Mouse (Mus musculus): ENCODE measurements around the gene Tspan1. TPM values are rescaled to one million over a fixed set of nuclear protein-coding genes. Genes with fewer than 3 reads are reported as not detected.

The Tspan1 gene
- polyA plus RNA-seq, 1 experiment from 2014 or later: 131 TPM

GRCm38 (mm10) chr4:116150156-116150861 lies 17.1 kb downstream of the Tspan1 start:
- peak overlapping the region; percentile 71 for H3K4me2 ChIP-seq (replicated peaks; ENCODE audit: low read depth, low read length)
- ATAC-seq: peak; percentile 97
- H3K9me3 ChIP-seq (ENCODE audit: low read length): no peaks in the 10 kb centered on the region
- H3K36me3 ChIP-seq (ENCODE audit: insufficient read depth, low read length): peaks cover 18% of the 10 kb centered on the region
- DNase-seq (ENCODE audit: low spot score): peak; percentile 88
- H3K4me3 ChIP-seq (ENCODE audit: low read depth, low read length): peak overlapping the region; percentile 74
- no peaks in the 10 kb centered on the region for H3K27me3 ChIP-seq (replicated peaks; ENCODE audit: insufficient read depth, low read length)
- under 1% methylated on average over 52 of the region's 73 CpGs for WGBS
- H3K9ac ChIP-seq (replicated peaks; ENCODE audit: low read depth): peak overlapping the region; percentile 90
- H3K4me1 ChIP-seq (ENCODE audit: insufficient read depth, low read depth, low read length): peaks cover 10% of the 10 kb centered on the region; the same call in 1 of the 2 replicates
- peak overlapping the region; percentile 90 for H3K27ac ChIP-seq (ENCODE audit: low read length)
- TF ChIP-seq CTCF (IDR thresholded peaks at IDR 0.05) (no peak), EP300 (IDR thresholded peaks at IDR 0.05) (no peak)

GRCm38 (mm10) chr4:116149812-116150155 lies 17.6 kb downstream of the Tspan1 start:
- no peaks in the 10 kb centered on the region for H3K9me3 ChIP-seq (ENCODE audit: low read length)
- DNase-seq (ENCODE audit: low spot score) (no peak), ATAC-seq (no peak)
- no peak for TF ChIP-seq EP300 (IDR thresholded peaks at IDR 0.05)
- no peak for TF ChIP-seq CTCF (IDR thresholded peaks at IDR 0.05)
- peak overlapping the region; percentile 71 for H3K4me2 ChIP-seq (replicated peaks; ENCODE audit: low read depth, low read length)
- peak overlapping the region; percentile 90 for H3K27ac ChIP-seq (ENCODE audit: low read length)
- H3K4me1 ChIP-seq (ENCODE audit: insufficient read depth, low read depth, low read length): peaks cover 10% of the 10 kb centered on the region; the same call in 1 of the 2 replicates
- H3K36me3 ChIP-seq (ENCODE audit: insufficient read depth, low read length): peaks cover 14% of the 10 kb centered on the region; the same call in 1 of the 2 replicates
- peak overlapping the region; percentile 74 for H3K4me3 ChIP-seq (ENCODE audit: low read depth, low read length)
- 29% methylated on average over 6 of the region's 6 CpGs for WGBS
- H3K9ac ChIP-seq (replicated peaks; ENCODE audit: low read depth): peak overlapping the region; percentile 90
- H3K27me3 ChIP-seq (replicated peaks; ENCODE audit: insufficient read depth, low read length): no peaks in the 10 kb centered on the region

GRCm38 (mm10) chr4:116143891-116144717 lies 23.3 kb downstream of the Tspan1 start:
- no peaks in the 10 kb centered on the region for H3K36me3 ChIP-seq (ENCODE audit: insufficient read depth, low read length)
- ATAC-seq (peak; percentile 82), DNase-seq (ENCODE audit: low spot score) (peak; percentile 56)
- peak overlapping the region; percentile 97 for H3K4me2 ChIP-seq (replicated peaks; ENCODE audit: low read depth, low read length)
- H3K9me3 ChIP-seq (ENCODE audit: low read length): no peaks in the 10 kb centered on the region
- peak overlapping the region; percentile 71 for H3K4me3 ChIP-seq (ENCODE audit: low read depth, low read length)
- H3K27ac ChIP-seq (ENCODE audit: low read length): peak overlapping the region; percentile 32; the same call in 1 of the 2 replicates
- H3K27me3 ChIP-seq (replicated peaks; ENCODE audit: insufficient read depth, low read length): no peaks in the 10 kb centered on the region
- no peaks in the 10 kb centered on the region for H3K4me1 ChIP-seq (ENCODE audit: insufficient read depth, low read depth, low read length)
- under 1% methylated on average over 45 of the region's 47 CpGs for WGBS
- H3K9ac ChIP-seq (replicated peaks; ENCODE audit: low read depth): peak overlapping the region; percentile 74
- TF ChIP-seq EP300 (IDR thresholded peaks at IDR 0.05) (no peak), CTCF (IDR thresholded peaks at IDR 0.05) (no peak)

GRCm38 (mm10) chr4:116143317-116143811 lies 24.0 kb downstream of the Tspan1 start:
- Histone ChIP-seq H3K9ac (replicated peaks; ENCODE audit: low read depth) (0 out of 2 replicates have a peak overlapping the region, but pooled peaks have one; percentile 74), H3K9me3 (ENCODE audit: low read length) (no peaks in the 10 kb centered on the region), H3K27ac (ENCODE audit: low read length) (no peak overlapping the region), H3K4me1 (ENCODE audit: insufficient read depth, low read depth, low read length) (no peaks in the 10 kb centered on the region), H3K4me3 (ENCODE audit: low read depth, low read length) (peak overlapping the region; percentile 71; the same call in 1 of the 2 replicates), H3K4me2 (replicated peaks; ENCODE audit: low read depth, low read length) (peak overlapping the region; percentile 97), H3K27me3 (replicated peaks; ENCODE audit: insufficient read depth, low read length) (no peaks in the 10 kb centered on the region), H3K36me3 (ENCODE audit: insufficient read depth, low read length) (no peaks in the 10 kb centered on the region)
- DNase-seq (ENCODE audit: low spot score): no peak
- peak; percentile 27 for ATAC-seq
- TF ChIP-seq CTCF (IDR thresholded peaks at IDR 0.05): no peak
- no peak for TF ChIP-seq EP300 (IDR thresholded peaks at IDR 0.05)
- WGBS: 7% methylated on average over 7 of the region's 7 CpGs

DNA sequence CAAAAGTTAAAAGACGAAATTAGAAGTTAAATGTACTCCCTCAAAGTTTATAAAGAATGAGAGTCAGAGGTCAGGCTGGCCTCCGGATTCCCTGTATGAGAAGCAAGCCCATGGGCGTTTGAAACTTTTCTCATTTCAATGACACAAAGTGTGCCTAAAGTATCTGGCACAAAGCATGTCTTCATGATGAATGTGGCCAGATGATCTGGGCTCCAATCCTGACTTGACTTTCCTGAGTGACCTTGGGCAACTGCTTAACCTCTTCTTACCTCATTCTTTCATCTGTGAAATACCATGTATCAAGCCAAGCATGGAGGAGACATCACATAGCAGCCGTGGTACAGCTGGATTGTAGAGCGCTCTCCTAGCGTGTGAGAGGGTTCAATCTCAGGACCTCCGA lies 25.1 kb downstream of the Tspan1 start:
- no peak overlapping the region for H3K4me2 ChIP-seq (replicated peaks; ENCODE audit: low read depth, low read length)
- H3K27me3 ChIP-seq (replicated peaks; ENCODE audit: insufficient read depth, low read length): no peaks in the 10 kb centered on the region
- ATAC-seq (no peak), DNase-seq (ENCODE audit: low spot score) (no peak)
- no peak overlapping the region for H3K4me3 ChIP-seq (ENCODE audit: low read depth, low read length)
- no peaks in the 10 kb centered on the region for H3K9me3 ChIP-seq (ENCODE audit: low read length)
- no peaks in the 10 kb centered on the region for H3K4me1 ChIP-seq (ENCODE audit: insufficient read depth, low read depth, low read length)
- no peak overlapping the region for H3K27ac ChIP-seq (ENCODE audit: low read length)
- H3K36me3 ChIP-seq (ENCODE audit: insufficient read depth, low read length): no peaks in the 10 kb centered on the region
- H3K9ac ChIP-seq (replicated peaks; ENCODE audit: low read depth): no peak overlapping the region
- TF ChIP-seq EP300 (IDR thresholded peaks at IDR 0.05) (no peak), CTCF (IDR thresholded peaks at IDR 0.05) (no peak)
- 76% methylated on average over 7 of the region's 7 CpGs for WGBS

GRCm38 (mm10) chr4:116141736-116142135 lies 25.7 kb downstream of the Tspan1 start:
- no peak for ATAC-seq
- Histone ChIP-seq H3K36me3 (ENCODE audit: insufficient read depth, low read length) (no peaks in the 10 kb centered on the region), H3K4me1 (ENCODE audit: insufficient read depth, low read depth, low read length) (no peaks in the 10 kb centered on the region), H3K9me3 (ENCODE audit: low read length) (no peaks in the 10 kb centered on the region), H3K27me3 (replicated peaks; ENCODE audit: insufficient read depth, low read length) (no peaks in the 10 kb centered on the region), H3K27ac (ENCODE audit: low read length) (no peak overlapping the region), H3K4me2 (replicated peaks; ENCODE audit: low read depth, low read length) (no peak overlapping the region), H3K4me3 (ENCODE audit: low read depth, low read length) (no peak overlapping the region), H3K9ac (replicated peaks; ENCODE audit: low read depth) (no peak overlapping the region)
- no peak for DNase-seq (ENCODE audit: low spot score)
- 67% methylated on average over 1 of the region's 1 CpGs for WGBS
- TF ChIP-seq EP300 (IDR thresholded peaks at IDR 0.05): no peak
- TF ChIP-seq CTCF (IDR thresholded peaks at IDR 0.05): no peak

All from lung, postnatal 0 days (tissue).